Mouse (Mus musculus): ENCODE results near the gene Adam12.

GRCm38 (mm10) chr7:133986201-133986600, 245.7 kb downstream of the Adam12 start:
- TF ChIP-seq CTCF (IDR thresholded peaks at IDR 0.05; ENCODE audit: extremely low read depth, insufficient read depth, low read length) (no peak), POLR2A (IDR thresholded peaks at IDR 0.05; ENCODE audit: extremely low read depth, insufficient read depth, low read length) (no peak)

Measured in cortical plate, adult 2 months (tissue).